Mouse (Mus musculus) embryonic facial prominence, embryonic 11.5 days (tissue): ENCODE data around the gene Ift74. TPM values are rescaled to one million over a fixed set of nuclear protein-coding genes. Genes with fewer than 3 reads are reported as not detected.

Experiments
- ATAC-seq: fragments of 200-750 bp; cut with Nextera tagmentation; replicated peaks from 2 replicates; pipeline ENCODE4 v1.8.0; 2017; ENCODE audit warnings: low read depth; ENCODE audit not compliant: insufficient number of reproducible peaks, low FRiP score, low TSS enrichment
- DNase-seq: peaks from one replicate; pipeline ENCODE4 v3.0.0-alpha.2; 2015; ENCODE audit warnings: low spot score
- H3K27ac ChIP-seq: fragments of 300-500 bp; sonication (generic); replicated peaks from 2 replicates; pipeline ENCODE4 v1.5.1; 2014; ENCODE audit warnings: mild to moderate bottlenecking, low read depth, low read length, control low read depth
- H3K27me3 ChIP-seq: fragments of 300-500 bp; sonication (generic); 2 replicates; pipeline ENCODE4 v1.6.1; 2014; ENCODE audit warnings: mild to moderate bottlenecking, low read length, moderate library complexity, mixed read lengths; ENCODE audit not compliant: control insufficient read depth, insufficient read depth
- H3K36me3 ChIP-seq: fragments of 300-500 bp; sonication (generic); replicated peaks from 2 replicates; pipeline ENCODE4 v1.6.1; 2014; ENCODE audit warnings: low read depth, mild to moderate bottlenecking, low read length, moderate library complexity, mixed read lengths; ENCODE audit not compliant: control insufficient read depth, insufficient read depth
- H3K4me1 ChIP-seq: fragments of 300-500 bp; sonication (generic); 2 replicates; pipeline ENCODE4 v1.6.1; 2014; ENCODE audit warnings: low read length, mixed read lengths; ENCODE audit not compliant: control insufficient read depth, insufficient read depth
- H3K4me2 ChIP-seq: fragments of 300-500 bp; sonication (generic); 2 replicates; pipeline ENCODE4 v1.6.1; 2014; ENCODE audit warnings: low read depth, mild to moderate bottlenecking, control low read depth, low read length, moderate library complexity
- H3K4me3 ChIP-seq: fragments of 300-500 bp; sonication (generic); 2 replicates; pipeline ENCODE4 v1.5.1; 2014; ENCODE audit warnings: low read depth, low read length, control low read depth
- H3K9ac ChIP-seq: fragments of 300-500 bp; sonication (generic); replicated peaks from 2 replicates; pipeline ENCODE4 v1.6.1; 2014; ENCODE audit warnings: mild to moderate bottlenecking, control low read depth, low read length
- H3K9me3 ChIP-seq: fragments of 300-500 bp; sonication (generic); replicated peaks from 2 replicates; pipeline ENCODE4 v1.6.1; 2016; ENCODE audit warnings: mild to moderate bottlenecking, low read length, inconsistent platforms, mixed read lengths; ENCODE audit not compliant: control insufficient read depth
- WGBS: fragments of 180-500 bp; shearing (Covaris S2); extraction: QIAGEN DNeasy Blood & Tissue Kit; methylation state at CpG from one replicate; pipeline ENCODE4 v1.1.7; 2014; 5-methylcytosine and 5-hydroxymethylcytosine counted together
- polyA plus RNA-seq: library from polyadenylated mRNA; unstranded; fragments of >200 nt; fragmentation: Nextera tagmentation; extraction: Ambion mirVana; gene quantifications from 2 replicates; pipeline ENCODE4 v1.2.1, GENCODE M21; 2014

Gene Ift74
- polyA plus RNA-seq, result 64.7 and 78.2 TPM in 2 replicates

GRCm38 (mm10) chr4:94613972-94614626, at the start of gene Ift74:
Gene Ift74, plus strand, starts transcription at chr4:94614491.
- ATAC-seq, result peak; percentile 99
- peak; percentile 98 for DNase-seq
- Histone ChIP-seq H3K4me2 (peak within 1 kb of the TSS; percentile 54), H3K9ac (peak within 1 kb of the TSS; percentile 66), H3K27me3 (no peaks in the 10 kb centered on the region), H3K27ac (peak within 1 kb of the TSS; percentile 16; the same call in 1 of the 2 replicates), H3K36me3 (no peaks in the 10 kb centered on the region), H3K4me1 (no peaks in the 10 kb centered on the region), H3K9me3 (no peaks in the 10 kb centered on the region), H3K4me3 (peak within 1 kb of the TSS; percentile 47)
- WGBS, result 3% methylated on average over 29 of the region's 29 CpGs

- Histone ChIP-seq H3K27me3 (no peaks in the 10 kb centered on the region), H3K27ac (no peak overlapping the region), H3K9me3 (no peaks in the 10 kb centered on the region), H3K36me3 (no peaks in the 10 kb centered on the region), H3K4me1 (no peaks in the 10 kb centered on the region), H3K4me3 (no peak overlapping the region), H3K4me2 (no peak overlapping the region), H3K9ac (no peak overlapping the region)
- DNase-seq (no peak), ATAC-seq (no peak)
- 87% methylated on average over 4 of the region's 4 CpGs for WGBS
Observed at GRCm38 (mm10) chr4:94572677-94573076, 41.6 kb upstream of the Ift74 start.

GRCm38 (mm10) chr4:94591765-94592381, 22.4 kb upstream of the Ift74 start:
- no peak for ATAC-seq
- no peak for DNase-seq
- Histone ChIP-seq H3K27ac (no peak overlapping the region), H3K9me3 (no peaks in the 10 kb centered on the region), H3K4me1 (no peaks in the 10 kb centered on the region), H3K4me2 (no peak overlapping the region), H3K36me3 (no peaks in the 10 kb centered on the region), H3K27me3 (no peaks in the 10 kb centered on the region), H3K4me3 (no peak overlapping the region), H3K9ac (no peak overlapping the region)
- WGBS, result 83% methylated on average over 4 of the region's 4 CpGs

- H3K4me2 ChIP-seq, result no peak overlapping the region
- no peaks in the 10 kb centered on the region for H3K27me3 ChIP-seq
- no peaks in the 10 kb centered on the region for H3K9me3 ChIP-seq
- DNase-seq (no peak), ATAC-seq (no peak)
- H3K36me3 ChIP-seq, result no peaks in the 10 kb centered on the region
- no peaks in the 10 kb centered on the region for H3K4me1 ChIP-seq
- H3K9ac ChIP-seq, result no peak overlapping the region
- H3K4me3 ChIP-seq, result no peak overlapping the region
- no peak overlapping the region for H3K27ac ChIP-seq
Observed at GRCm38 (mm10) chr4:94592709-94593108, 21.6 kb upstream of the Ift74 start.

GRCm38 (mm10) chr4:94601395-94601794, 12.9 kb upstream of the Ift74 start:
- no peak overlapping the region for H3K9ac ChIP-seq
- H3K27me3 ChIP-seq, result no peaks in the 10 kb centered on the region
- WGBS, result 88% methylated on average over 4 of the region's 4 CpGs
- DNase-seq, result no peak
- no peak overlapping the region for H3K4me2 ChIP-seq
- H3K4me3 ChIP-seq, result no peak overlapping the region
- H3K36me3 ChIP-seq, result no peaks in the 10 kb centered on the region
- H3K9me3 ChIP-seq, result no peaks in the 10 kb centered on the region
- no peak for ATAC-seq
- no peaks in the 10 kb centered on the region for H3K4me1 ChIP-seq
- H3K27ac ChIP-seq, result no peak overlapping the region

- ATAC-seq (peak; percentile 89), DNase-seq (peak; percentile 45)
- Histone ChIP-seq H3K4me1 (no peaks in the 10 kb centered on the region), H3K9ac (peak overlapping the region; percentile 93), H3K9me3 (no peaks in the 10 kb centered on the region), H3K36me3 (no peaks in the 10 kb centered on the region), H3K4me2 (peak overlapping the region; percentile 50), H3K27ac (peak overlapping the region; percentile 63), H3K4me3 (peak overlapping the region; percentile 87), H3K27me3 (no peaks in the 10 kb centered on the region)
- WGBS, result under 1% methylated on average over 33 of the region's 33 CpGs
Observed at GRCm38 (mm10) chr4:94602496-94603030, 11.7 kb upstream of the Ift74 start.

GRCm38 (mm10) chr4:94603031-94603629, 11.2 kb upstream of the Ift74 start, which contains the start of gene Plaa:
Gene Plaa, minus strand, starts transcription at chr4:94603244.
- peak; percentile 94 for DNase-seq
- Histone ChIP-seq H3K9me3 (no peaks in the 10 kb centered on the region), H3K4me3 (peak within 1 kb of the TSS; percentile 87), H3K36me3 (no peaks in the 10 kb centered on the region), H3K27me3 (no peaks in the 10 kb centered on the region), H3K4me2 (peak within 1 kb of the TSS; percentile 78), H3K4me1 (no peaks in the 10 kb centered on the region), H3K27ac (peak within 1 kb of the TSS; percentile 63), H3K9ac (peak within 1 kb of the TSS; percentile 93)
- peak; percentile 99 for ATAC-seq
- WGBS, result under 1% methylated on average over 57 of the region's 61 CpGs
